Mouse (Mus musculus) ES-E14 (cell line): Measurements from ENCODE around the gene Zmat3.

Experiments used
- CHD2 ChIP-seq: IDR thresholded peaks from 2 replicates; pipeline ENCODE4 v1.6.1; 2014; ENCODE audit warnings: mild to moderate bottlenecking, low read depth, low read length, inconsistent platforms
- ZC3H11A ChIP-seq: IDR thresholded peaks from 2 replicates; pipeline ENCODE4 v1.6.1; 2012; ENCODE audit warnings: low read depth, mild to moderate bottlenecking, inconsistent platforms, low read length, borderline replicate concordance
- ZNF384 ChIP-seq: IDR thresholded peaks from 2 replicates; pipeline ENCODE4 v1.6.1; 2012; ENCODE audit warnings: low read depth, low read length, inconsistent platforms

- TF ChIP-seq CHD2 (no peak), ZNF384 (no peak), ZC3H11A (no peak)
Measured at GRCm38 (mm10) chr3:32338231-32338630, 27.6 kb downstream of the Zmat3 start.
